Mouse (Mus musculus) induced T-regulatory cell, adult 2 months (primary cell): Measurements from ENCODE around the gene Mark2.

ENCODE experiments used
- DNase-seq: peaks from one replicate; pipeline ENCODE4 v3.0.0-alpha.2; 2012; ENCODE audit warnings: low read depth

The Mark2 gene

DNA sequence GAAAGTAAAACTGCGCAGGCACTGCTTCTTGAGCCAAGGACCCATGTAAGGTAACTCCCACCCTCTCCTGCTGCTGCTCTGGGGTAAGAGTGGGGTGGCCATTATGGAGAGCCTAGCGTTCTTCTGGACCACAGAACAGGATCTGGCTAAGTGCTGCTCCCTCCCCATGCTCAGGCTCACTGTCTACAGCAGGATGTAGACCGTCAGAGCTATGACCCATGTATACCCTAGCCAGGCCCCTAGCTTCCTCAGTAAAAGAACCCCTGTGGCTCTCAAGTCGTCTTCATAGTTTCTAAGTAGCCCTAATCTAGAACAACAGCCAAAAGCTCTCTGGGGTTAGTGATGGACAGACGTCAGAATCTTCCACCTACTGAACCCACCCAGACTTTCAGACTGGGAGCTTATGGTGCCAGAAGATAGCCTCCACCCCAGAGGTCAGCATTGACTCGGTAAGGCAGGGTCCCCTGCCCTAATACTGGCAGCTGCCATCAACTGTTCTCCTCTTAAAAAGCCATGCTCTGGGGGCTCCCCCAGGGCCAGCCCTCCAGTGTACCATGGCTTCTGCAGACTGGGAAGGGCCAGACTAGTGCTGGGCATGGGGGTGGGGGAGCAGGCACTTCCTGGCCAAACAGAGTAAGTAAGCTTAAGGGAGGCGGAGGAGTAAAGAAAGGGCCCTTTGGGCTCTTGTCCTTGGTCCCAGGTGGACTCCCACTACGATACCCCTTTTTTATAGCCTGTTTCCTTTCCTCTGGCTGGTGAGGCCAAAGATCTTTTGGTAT lies 47.4 kb downstream of the Mark2 start:
- DNase-seq, result peak; percentile 55

DNA sequence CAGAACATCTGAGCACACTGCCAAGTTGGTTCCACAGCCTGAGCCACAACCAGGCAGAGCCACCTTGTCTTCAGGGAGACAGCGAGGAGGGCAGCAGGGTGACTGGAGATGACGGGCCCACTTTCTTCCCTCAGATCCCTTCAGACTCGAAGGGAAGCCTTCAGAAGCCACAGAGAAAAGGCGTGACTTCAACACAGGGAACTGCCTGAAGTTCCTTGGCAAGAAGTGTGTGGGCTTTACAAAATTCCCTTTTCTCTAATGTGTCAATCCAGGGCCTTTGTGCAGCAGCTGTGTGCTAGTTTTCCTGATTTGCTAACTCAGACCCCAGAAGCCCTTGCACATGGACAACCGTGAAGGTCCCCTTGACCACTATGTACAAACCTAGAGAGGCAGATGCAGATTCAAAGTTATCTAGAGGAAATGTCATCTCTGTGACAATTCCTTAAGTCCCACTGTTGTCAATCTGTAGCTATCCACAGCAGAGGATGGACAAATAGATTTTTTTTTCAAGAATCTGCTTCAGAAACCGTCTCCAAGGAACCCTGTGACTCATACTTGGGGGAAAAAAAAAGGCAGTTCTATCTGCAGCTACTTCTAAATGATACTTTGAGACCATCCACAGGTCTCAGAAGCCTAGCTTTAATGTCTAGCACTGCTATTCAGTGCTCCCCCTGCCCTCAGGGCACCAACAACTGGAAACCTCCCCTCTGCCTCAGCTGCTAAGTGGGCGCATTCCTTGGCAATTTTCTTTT lies 49.5 kb downstream of the Mark2 start:
- no peak for DNase-seq

DNA sequence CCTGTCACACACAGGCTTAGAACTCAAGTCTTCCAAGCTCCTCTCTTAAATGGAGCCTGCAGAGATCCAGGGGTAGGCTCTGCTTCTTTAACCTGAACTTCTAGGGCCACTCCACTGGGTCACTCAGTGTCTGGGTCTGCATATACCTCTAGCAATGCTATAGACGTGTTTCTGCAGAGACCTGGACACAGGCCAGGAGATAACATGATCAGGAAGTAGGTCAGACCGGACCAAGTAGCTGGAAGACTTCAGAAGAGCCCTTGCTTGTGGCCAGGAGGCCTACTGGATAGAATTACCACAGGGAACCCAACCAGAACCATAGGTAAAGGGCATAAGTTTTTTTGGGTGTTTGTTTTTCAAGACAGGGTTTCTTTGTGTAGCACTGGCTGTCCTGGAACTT lies 51.9 kb downstream of the Mark2 start:
- DNase-seq, result no peak

DNA sequence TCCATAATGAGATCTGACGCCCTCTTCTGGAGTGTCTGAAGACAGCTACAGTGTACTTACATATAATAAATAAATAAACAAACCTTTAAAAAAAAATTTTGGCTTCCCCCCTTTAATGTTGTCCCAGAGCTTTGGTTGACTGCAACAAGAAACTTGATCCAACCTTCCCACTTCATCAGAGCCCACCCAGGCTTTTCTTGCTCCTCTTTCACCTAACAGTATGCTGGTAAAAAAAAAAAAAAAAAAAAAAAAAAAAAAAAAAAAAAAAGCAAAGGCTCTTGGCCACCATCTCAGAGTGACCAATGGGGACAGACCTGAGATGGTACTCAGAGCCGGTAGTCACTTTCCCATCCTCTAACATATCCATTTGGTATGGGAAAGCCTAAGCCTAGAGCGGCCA lies 53.4 kb downstream of the Mark2 start:
- DNase-seq, result no peak

DNA sequence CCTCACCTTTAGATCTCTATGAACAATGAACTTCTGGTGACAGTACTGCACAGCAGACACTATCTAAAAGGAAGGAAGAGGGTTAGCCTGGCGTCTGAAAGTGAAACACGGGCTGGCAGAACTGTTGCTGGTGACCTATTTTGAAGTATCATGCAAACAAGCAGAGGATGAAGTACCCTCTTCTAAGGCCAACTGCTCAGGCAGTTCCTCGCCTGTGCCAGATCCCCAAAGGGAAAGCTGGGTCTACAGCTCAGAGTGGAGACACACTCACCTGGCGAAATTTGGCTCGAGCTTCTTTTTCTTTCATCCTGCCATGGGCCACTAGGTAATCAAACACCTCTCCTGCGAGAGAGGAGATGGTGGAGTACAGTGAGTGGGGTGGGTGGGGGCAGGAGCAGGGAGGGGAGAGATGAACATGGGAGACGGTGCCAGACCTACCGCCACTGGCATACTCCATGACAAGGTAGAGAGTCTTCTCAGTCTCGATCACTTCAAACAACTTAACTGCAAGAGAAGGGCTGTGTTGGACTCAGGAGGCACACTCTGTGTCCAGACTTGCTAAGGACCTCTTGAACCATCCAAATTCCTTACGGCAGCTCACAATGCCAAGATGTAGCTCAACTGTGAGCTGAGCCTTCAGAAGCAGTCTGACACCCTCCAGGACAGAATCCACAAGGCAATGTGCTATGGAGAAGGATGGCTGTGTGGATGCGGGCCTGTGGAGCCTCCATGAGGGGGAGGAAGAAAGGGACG lies 54.9 kb downstream of the Mark2 start:
- DNase-seq, result no peak

DNA sequence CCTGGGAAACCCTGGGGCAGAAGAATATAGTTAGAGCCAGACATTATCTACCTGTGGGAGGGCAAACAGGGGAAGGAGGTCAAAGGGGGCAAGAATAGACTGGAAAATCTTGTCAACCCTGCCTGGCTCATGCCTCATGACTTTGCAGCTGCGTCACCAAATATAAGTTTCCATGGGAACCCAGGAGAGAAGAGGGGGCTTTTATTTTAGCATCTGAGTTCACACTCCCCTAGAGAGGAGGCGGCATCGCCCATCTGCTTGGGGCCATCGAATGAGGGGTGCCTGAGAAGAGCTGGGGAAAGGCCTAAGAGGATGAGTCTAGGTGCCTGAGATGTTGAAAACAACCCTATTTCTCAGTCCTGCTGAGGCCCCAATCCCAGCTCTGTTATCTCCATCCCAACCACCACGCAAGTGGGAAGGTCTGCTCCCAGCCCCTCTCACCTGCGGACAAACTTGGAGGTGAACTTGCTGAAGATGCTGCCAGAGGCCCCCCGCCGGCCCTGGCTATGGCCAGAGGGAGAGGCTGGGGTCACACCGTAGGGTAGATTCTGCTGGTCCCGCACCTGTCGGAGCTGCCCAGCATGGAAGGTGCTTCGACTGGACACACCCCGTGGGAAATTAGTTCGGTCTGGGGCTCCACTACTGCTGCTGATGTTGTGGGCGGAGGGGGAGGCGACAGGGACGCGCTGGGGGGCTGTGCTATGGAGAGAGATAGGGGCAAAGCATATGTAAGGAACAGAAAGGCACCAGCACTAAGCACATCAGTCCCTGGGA lies 60.9 kb downstream of the Mark2 start:
- DNase-seq, result no peak

DNA sequence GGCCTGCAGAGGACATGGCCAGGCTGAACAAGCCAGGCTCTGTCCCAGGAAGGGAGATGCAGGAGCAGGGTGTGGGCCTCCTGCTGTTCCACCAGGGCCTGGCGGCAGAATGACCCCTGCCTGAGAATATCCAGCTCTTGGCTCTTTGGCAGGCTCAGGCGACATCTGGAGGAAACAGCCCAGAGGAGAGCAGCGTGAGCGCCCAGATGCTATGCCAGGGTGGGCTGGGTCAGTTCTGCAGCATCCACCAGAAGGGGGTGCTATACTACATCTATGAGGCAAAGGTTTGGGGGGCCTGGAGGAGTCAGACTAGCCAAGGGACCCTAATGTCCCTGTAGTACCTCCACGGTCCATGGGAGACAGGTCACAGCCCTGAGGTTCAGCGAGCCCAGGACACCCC lies 62.5 kb downstream of the Mark2 start:
- DNase-seq, result peak; percentile 56

DNA sequence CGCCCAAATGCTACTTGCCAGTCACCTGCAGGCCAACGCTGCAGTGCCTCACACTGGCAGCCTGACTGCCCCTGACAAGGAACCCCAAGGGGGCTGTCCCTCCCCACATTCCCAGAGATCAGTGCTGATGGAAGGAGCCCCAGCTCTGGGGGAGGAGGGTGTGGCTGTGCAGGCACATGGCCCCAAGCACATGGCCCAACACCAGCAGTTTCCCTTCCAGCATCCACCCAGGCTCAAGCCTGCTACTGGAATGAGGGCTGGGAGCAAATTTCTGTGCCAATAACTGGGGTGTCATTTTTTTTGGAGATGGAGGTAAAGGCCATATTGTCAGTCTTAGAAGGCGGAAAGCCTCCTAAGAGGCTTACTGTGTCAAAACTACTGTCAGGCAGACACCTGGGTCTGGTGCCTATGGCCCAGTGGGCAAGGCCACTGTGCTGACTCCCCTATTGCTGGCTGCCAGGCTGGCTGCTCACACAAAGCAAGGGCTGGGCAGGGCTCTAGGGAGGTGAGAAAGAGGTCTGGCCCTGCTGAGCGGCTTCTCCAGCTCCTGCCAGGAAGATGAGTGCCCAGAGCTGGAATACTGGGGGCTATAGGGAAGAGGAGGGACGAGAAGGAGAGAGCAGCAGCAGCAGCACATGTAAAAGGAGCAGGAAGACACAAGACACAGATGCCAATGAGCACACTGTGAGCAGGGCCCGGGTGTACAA lies 63.3 kb downstream of the Mark2 start:
- no peak for DNase-seq

DNA sequence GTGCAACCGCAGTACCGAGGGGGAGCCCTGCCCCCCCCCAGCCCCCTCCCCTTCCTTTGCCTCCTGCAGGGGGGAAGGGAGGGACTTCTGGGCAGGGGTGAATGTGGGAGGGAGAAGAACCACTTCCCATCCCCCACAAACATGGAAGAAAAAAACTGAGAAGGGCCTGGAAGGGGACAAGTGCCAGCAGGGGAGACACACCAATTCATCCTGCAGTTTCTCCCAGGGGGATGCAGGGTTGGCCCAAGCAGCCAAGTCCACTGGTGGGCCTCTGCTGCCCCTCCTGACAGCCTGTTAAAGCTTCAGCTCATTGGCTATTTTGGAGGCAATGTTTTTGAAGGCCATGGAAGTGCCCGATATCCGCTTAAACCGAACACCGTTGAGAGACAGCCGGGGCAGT lies 64.9 kb downstream of the Mark2 start:
- no peak for DNase-seq

DNA sequence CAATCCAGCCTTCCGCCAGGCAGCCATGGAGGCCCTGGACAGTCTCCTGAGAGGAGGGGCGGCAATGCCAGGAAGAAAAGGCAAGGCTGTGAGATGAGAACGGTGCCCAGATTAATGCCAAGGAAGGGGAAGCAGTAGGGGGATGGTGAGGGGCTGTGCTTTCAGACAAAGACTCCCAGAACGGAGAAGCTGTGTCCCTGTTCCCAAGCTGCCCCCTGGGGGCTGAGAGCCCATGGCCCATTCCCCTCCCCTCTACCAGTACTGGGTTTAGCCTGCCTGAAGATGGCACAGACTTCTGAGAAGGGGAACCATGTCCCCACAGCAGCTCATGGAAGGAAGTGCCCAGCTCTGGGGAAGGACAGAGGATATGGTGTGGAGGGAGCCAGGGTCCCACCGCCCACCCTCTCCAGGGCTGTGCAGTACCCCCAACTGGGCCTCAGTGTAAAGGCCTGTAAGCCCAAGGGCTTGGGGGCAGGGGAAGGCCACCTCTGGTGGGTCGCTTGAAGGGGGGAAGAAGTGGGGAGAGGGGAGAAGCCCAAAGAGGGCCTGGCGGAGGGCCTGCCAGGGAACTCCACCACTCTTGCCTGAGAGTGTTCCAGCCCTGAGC lies 65.5 kb downstream of the Mark2 start:
- no peak for DNase-seq

DNA sequence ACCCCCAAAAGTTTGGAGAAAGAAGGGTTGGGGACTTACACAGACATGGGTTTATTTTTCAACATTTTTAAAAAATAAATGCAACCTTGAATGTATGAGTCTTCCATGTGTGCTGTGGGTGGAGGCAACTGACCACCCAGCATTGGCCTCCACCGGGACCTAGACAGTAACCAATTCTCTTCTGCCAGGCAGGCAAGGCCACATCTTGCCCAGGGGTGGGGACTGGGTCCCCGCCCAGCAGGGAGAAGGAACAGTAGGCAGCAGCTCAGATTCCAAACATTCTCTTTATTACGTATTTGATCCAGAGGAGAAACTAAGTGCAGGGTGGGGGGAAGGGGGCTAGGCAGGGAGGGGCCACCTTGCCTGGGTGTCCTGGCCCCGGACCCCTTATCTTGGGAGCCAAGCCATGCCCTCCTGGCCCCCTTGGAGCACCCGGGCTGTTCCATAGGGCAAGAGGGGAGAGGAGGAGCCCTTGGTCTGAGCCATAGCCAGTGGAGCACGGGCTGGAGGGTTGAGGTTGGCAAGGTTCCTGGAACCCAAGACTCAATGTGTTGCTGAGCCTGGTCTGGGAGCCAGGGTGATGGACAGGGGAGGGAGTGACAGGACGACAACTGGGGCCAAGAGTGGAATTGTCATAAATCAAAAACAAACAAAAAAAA lies 66.4 kb downstream of the Mark2 start:
- DNase-seq, result no peak

DNA sequence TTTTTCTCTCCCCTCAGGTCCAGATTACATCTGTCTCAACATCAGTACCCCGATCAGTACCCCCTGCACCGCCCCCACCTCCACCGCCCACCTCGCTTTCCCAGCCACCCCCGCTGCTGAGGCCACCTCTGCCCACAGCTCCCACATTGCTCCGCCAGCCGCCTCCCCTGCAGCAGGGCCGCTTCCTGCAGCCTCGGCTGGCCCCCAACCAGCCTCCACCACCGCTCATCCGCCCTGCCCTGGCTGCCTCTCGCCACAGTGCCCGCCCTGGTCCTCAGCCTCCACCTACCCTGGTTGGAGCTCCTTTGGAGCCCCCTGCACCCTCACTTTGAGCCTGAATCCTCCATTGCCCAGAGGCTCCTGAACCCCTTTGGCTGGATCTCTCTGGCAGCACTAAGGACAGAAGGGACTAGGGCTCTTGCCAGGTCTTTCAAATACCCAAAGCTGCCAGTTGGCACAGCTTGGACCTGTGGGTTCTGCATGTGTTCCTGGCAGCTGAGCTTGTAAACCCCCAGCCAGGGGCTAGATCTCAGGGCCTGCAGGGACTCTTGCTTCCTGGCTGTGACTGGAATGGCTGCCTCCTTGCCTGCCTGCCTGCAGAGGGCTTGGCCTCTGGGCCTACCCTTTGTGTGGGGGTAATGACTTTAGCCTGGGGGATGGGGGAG lies 67.2 kb downstream of the Mark2 start:
- DNase-seq, result peak; percentile 41

DNA sequence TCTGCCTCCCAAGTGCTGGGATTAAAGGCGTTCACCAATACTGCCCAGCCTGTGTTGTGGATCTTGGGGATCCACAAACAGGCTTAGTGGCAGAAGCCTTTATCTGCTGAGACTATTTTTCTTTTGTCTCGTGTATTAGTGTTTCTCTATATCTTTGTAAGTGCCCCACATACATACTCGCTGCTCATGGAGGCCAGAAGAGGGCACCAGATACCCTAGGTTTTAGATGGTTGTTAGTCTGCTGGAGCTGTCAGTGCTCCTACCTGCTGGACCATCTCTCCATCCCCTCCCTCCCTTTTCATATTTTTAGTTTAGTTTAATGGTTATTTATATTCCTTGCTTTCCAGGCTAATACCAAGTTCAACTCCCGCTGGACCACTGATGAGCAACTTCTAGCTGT lies 68.2 kb downstream of the Mark2 start:
- DNase-seq, result peak; percentile 64

DNA sequence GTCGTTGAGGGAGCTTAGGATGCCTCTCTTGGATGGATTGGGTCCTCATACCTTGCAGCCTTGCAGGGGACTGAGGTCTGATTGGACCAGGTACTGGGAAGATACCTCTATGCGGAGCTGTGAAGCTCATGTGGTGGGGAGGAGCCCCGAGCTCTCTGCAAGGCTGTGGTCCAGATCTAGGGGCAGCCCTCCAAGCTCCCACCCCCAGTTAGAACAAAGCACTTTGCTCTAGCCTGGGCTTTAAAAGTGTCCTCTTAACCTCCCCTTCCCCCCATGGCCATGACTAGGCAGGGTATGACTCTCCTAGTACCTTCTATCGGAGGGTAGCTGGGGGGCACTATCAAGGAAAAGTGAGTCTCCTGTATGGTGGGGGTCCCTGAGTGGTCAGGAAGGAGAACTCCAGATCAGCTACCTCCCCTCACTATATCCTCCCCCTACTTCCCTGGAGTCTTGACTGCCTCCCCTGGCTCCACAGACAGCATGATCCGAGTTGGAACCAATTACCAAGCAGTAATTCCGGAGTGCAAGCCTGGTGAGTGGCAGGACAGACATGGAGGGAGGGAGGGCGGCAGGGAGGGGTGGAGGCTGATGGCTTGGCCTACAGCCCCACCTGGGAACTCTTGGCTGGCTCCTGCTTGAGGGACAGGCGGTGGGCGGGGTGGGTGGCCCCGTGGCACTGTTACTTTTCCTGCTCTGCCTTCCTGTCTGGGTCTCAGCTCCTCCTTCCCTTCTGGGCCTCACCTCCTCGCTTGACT lies 72.2 kb downstream of the Mark2 start:
- DNase-seq, result no peak

DNA sequence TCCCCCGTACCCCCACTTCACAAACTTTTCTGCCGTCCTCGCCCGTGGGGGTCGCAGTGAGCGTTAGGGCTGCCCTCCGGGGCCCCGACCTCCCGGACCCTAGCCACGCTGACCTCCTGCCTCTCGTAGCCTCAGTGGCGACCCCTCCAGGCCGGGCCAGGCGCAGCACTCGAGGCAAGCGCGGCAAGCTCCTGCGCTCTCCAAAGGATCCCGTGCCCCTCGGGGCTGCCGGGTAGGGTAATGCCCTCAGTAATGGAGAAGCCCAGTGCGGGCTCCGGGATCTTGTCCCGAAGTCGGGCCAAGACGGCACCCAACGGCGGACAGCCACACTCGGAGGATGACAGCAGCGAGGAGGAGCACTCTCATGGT lies 73.0 kb downstream of the Mark2 start:
- peak; percentile 77 for DNase-seq

DNA sequence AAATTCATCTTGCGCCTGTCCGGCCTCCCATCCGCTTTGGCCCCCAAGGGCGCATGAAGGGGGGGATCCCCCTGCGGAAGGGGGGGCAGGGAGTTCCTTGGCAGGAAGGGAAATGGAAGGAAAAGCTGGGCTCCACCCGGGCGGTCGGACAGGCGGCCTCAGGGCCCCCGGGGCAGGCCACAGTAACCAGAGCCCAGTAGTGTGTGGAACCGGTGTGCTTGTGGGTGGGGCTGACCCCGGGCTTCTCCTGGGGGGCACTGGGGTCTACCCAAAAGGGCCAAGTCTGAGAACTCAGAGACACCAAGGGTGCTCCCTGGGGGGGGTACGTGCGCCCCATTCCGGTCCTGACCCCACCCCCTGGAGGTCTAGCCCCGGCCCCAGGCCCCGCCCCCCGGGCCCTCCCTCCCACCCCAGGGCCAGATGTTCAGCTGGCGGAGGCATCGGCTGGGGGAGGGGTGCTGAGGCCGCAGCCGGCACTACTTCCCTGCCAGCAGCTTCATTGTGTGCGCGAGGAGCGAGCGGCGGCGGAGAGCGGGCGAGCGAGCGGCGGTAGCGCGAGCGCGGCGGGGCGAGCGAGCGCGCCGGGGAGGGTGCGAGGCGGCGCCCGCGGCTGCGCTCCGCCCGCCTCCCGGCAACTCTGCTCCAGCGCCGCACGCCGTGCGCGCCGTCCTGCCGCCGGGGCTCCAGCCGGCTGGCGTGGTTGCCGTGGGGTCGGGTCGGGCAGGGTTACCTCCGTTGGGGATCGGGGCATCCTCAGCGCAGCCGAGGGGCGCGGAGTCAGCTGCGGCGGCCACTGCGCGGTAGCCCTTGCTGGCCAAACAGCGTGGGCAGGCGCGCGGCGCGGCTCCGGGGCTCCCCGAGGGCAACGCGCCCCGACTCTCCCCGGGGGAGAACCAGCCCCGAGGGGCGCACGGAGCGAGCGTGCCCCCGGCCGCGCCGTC lies 73.6 kb downstream of the Mark2 start:
- DNase-seq, result peak; percentile 75

DNA sequence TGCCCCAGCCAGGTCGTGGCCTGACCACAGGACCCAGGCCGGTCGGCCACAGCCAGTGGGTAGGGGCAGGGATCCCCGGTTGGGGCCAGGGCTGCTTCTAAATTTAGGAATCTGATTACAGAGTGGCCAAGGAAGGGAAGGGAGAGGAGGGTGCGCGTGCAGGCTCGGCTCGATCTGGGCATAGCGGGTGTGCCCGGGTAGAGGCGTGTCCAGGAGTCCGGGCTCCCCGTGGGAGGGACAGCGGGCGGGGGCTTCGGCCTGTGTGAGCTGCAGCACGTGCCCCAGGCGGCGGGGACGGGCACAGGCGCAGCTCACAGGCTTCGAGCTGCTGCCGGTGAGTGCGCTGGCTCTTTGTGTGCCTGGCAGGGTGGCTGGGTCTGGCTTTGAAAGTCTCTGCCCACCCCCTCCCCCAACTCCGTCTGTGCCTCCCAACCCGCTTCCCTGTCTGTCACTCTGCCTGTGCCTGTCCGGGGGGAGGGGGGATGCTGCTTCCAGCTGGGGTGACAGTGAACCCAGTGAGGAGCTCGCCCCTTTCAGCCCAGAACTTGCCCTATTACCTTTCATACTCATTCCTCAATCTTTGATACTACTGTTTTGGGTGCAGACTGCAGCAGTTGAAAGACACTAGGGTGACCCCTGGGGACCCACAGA lies 74.4 kb downstream of the Mark2 start, which contains the start of gene Rcor2:
Gene Rcor2, plus strand, starts transcription at position 235 of the 651 bp plus-strand sequence.
- peak; percentile 48 for DNase-seq
